ENCODE assay signal across 10 mouse cellular contexts in genomic region chr5:41562299-41562698, GRCm38 (mm10).
"Had no signal": no experiment of that assay in that cellular context is flagged by ENCODE, and none has a peak within 500 bp of the region (broad histone marks: within the 10 kb centered on the region; RNA-seq: fewer than 3 reads in every experiment).

No protein-coding gene starts in this region.

- H3K27me3 ChIP-seq: kidney, embryonic 15.5 days; neural tube, embryonic 12.5 days had no signal

- H3K4me2 ChIP-seq: kidney, embryonic 15.5 days; neural tube, embryonic 12.5 days had no signal

- H3K36me3 ChIP-seq: kidney, embryonic 15.5 days; midbrain, embryonic 10.5 days; neural tube, embryonic 12.5 days had no signal

- H3K9me3 ChIP-seq: kidney, embryonic 15.5 days; midbrain, embryonic 10.5 days; neural tube, embryonic 12.5 days had no signal

- H3K27ac ChIP-seq: kidney, embryonic 15.5 days; liver, embryonic 14.5 days; midbrain, embryonic 10.5 days; neural tube, embryonic 12.5 days had no signal

- H3K9ac ChIP-seq: kidney, embryonic 15.5 days; liver, embryonic 14.5 days; neural tube, embryonic 12.5 days had no signal

- DNase-seq: kidney, postnatal 14 days; left cerebral cortex, postnatal 4 days; lung, adult 18-20 months; midbrain, embryonic 14.5 days; thymus, adult 18-20 months; thymus, postnatal 14 days had no signal

- H3K4me1 ChIP-seq: kidney, embryonic 15.5 days; midbrain, embryonic 10.5 days; neural tube, embryonic 12.5 days had no signal

- H3K4me3 ChIP-seq: kidney, embryonic 15.5 days; midbrain, embryonic 10.5 days; neural tube, embryonic 12.5 days had no signal
